Comparison of ENCODE assay signal across 23 mouse cellular contexts in the genomic region with DNA sequence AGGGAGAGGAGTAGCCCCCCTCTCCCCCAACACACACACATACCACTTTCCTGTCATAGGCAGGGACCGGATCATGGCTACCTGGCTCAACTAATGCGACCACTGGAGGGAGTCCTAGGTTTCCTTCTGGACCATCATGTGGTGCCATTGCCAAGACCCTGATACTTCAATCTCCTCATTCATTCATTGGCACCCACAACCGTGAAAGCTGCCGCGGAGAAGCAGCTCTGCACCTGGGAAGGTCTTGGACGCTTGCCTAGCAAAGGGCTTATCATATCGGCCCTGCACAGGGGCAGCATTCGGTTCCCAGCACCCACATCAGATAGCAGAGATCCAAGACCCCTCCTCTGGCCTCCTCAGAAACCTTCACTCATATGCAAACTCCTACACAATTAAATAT. TPM values are rescaled to one million over a fixed set of nuclear protein-coding genes. Genes with fewer than 3 reads are reported as not detected.
DNase-seq lines count a peak whose midpoint lies in the region; ATAC-seq and TF ChIP-seq lines count a peak whose summit lies in the region.
"Had no signal": no experiment of that assay in that cellular context is flagged by ENCODE, and none has a peak within 500 bp of the region (broad histone marks: within the 10 kb centered on the region; RNA-seq: fewer than 3 reads in every experiment).

No protein-coding gene starts in this region.

- H3K36me3 ChIP-seq in kidney, postnatal 0 days (ENCODE audit: insufficient read depth, low read length) = no peaks in the 10 kb centered on the region
- H3K36me3 ChIP-seq in ES-E14 (ENCODE audit: control insufficient read depth, insufficient read depth, low read length, poor library complexity, severe bottlenecking) = no peaks in the 10 kb centered on the region
- H3K36me3 ChIP-seq in heart, embryonic 12.5 days = peaks cover 6% of the 10 kb centered on the region
- H3K36me3 ChIP-seq: embryonic facial prominence, embryonic 13.5 days; hindbrain, embryonic 12.5 days; intestine, embryonic 15.5 days had no signal

- no peak overlapping the region for H3K4me3 ChIP-seq in kidney, postnatal 0 days (replicated peaks; ENCODE audit: low read depth, low read length)
- no peak overlapping the region for H3K4me3 ChIP-seq in ES-E14 (ENCODE audit: insufficient read depth in 1 of 2, low read depth in 1 of 2, low read length in 2 of 2, poor library complexity in 1 of 2, severe bottlenecking in 1 of 2)
- H3K4me3 ChIP-seq in heart, embryonic 12.5 days = no peak overlapping the region
- H3K4me3 ChIP-seq: embryonic facial prominence, embryonic 13.5 days; heart, adult 2 months; hindbrain, embryonic 12.5 days; intestine, embryonic 15.5 days; limb, embryonic 15.5 days; neural tube, embryonic 15.5 days had no signal

- ATAC-seq in kidney, postnatal 0 days (replicated peaks; ENCODE audit: low FRiP score, low read depth) = no peak
- ATAC-seq in heart, embryonic 12.5 days (ENCODE audit: insufficient number of reproducible peaks, low FRiP score) = no peak
- ATAC-seq: intestine, embryonic 15.5 days had no signal

- DNase-seq in cerebellum, adult 11 months = peak; percentile 35
- no peak for DNase-seq in cerebellum, postnatal 36 days
- no peak for DNase-seq in kidney, postnatal 0 days (ENCODE audit: low spot score)
- no peak for DNase-seq in kidney, adult 11 months
- no peak for DNase-seq in ES-E14 (ENCODE audit: low read depth, low spot score)
- peak; percentile 34 to 57 for DNase-seq in cerebellum, postnatal 25 days
- DNase-seq in kidney, adult 9 months = no peak
- DNase-seq: adrenal gland, adult 2 months; gastrocnemius, postnatal 10 days; heart, adult 2 months; kidney, postnatal 14 days; layer of hippocampus, adult 9-11 months; lung, postnatal 36 days; right cerebral cortex, postnatal 25 days; thymus, postnatal 14 days had no signal

- TF ChIP-seq CTCF in kidney, postnatal 0 days (IDR thresholded peaks at IDR 0.05; ENCODE audit: low read depth) = peak; percentile 30; the same call in 1 of the 2 replicates

- no peaks in the 10 kb centered on the region for H3K9me3 ChIP-seq in kidney, postnatal 0 days (replicated peaks; ENCODE audit: low read length)
- H3K9me3 ChIP-seq in ES-E14 (ENCODE audit: control insufficient read depth, insufficient read depth, low read depth, low read length) = no peaks in the 10 kb centered on the region
- no peaks in the 10 kb centered on the region for H3K9me3 ChIP-seq in heart, embryonic 12.5 days (replicated peaks)
- H3K9me3 ChIP-seq: embryonic facial prominence, embryonic 13.5 days; hindbrain, embryonic 12.5 days; intestine, embryonic 15.5 days; limb, embryonic 15.5 days; neural tube, embryonic 15.5 days had no signal

- H3K9ac ChIP-seq in kidney, postnatal 0 days (ENCODE audit: low read depth, low read length) = no peak overlapping the region
- no peak overlapping the region for H3K9ac ChIP-seq in ES-E14 (ENCODE audit: insufficient read depth, low read depth, low read length, poor library complexity, severe bottlenecking)
- no peak overlapping the region for H3K9ac ChIP-seq in heart, embryonic 12.5 days
- H3K9ac ChIP-seq: embryonic facial prominence, embryonic 13.5 days; hindbrain, embryonic 12.5 days; intestine, embryonic 15.5 days; limb, embryonic 15.5 days; neural tube, embryonic 15.5 days had no signal

- H3K27me3 ChIP-seq in kidney, postnatal 0 days (ENCODE audit: insufficient read depth, low read length) = peaks cover 4% of the 10 kb centered on the region; the same call in 1 of the 2 replicates
- H3K27me3 ChIP-seq in heart, embryonic 12.5 days (replicated peaks) = peaks cover 14% of the 10 kb centered on the region

- no peak overlapping the region for H3K4me2 ChIP-seq in kidney, postnatal 0 days (ENCODE audit: low read length)
- H3K4me2 ChIP-seq in heart, embryonic 12.5 days = no peak overlapping the region
- H3K4me2 ChIP-seq: embryonic facial prominence, embryonic 13.5 days; hindbrain, embryonic 12.5 days; intestine, embryonic 15.5 days; limb, embryonic 15.5 days; midbrain, embryonic 11.5 days; neural tube, embryonic 15.5 days had no signal

- 58% methylated on average over 8 of the region's 8 CpGs for WGBS in kidney, postnatal 0 days
- WGBS in heart, embryonic 12.5 days = 45% methylated on average over 8 of the region's 8 CpGs

- no peak overlapping the region for H3K27ac ChIP-seq in kidney, postnatal 0 days
- no peak overlapping the region for H3K27ac ChIP-seq in ES-E14 (ENCODE audit: insufficient read depth, low read depth, low read length, poor library complexity, severe bottlenecking)
- no peak overlapping the region for H3K27ac ChIP-seq in heart, embryonic 12.5 days (ENCODE audit: poor library complexity, severe bottlenecking)
- H3K27ac ChIP-seq: embryonic facial prominence, embryonic 13.5 days; heart, adult 2 months; hindbrain, embryonic 12.5 days; intestine, embryonic 15.5 days; limb, embryonic 15.5 days; neural tube, embryonic 15.5 days had no signal

- in situ Hi-C loops in ES-E14 (cut with MboI; ENCODE audit: low sequenced_read_pairs in 2 of 2, unreplicated experiment in 2 of 2) = no loop called here

- H3K4me1 ChIP-seq in kidney, postnatal 0 days (replicated peaks; ENCODE audit: insufficient read depth, low read length) = peaks cover 4% of the 10 kb centered on the region; the same call in 1 of the 2 replicates
- H3K4me1 ChIP-seq in ES-E14 (ENCODE audit: control insufficient read depth in 2 of 2, insufficient read depth in 2 of 2, low read length in 2 of 2, poor library complexity in 1 of 2) = peaks cover 6 to 33% of the 10 kb centered on the region in 2 experiments; a peak in 3 of 4 replicates
- H3K4me1 ChIP-seq in heart, embryonic 12.5 days (replicated peaks) = 0 out of 2 replicates have a peak, but pooled peaks cover 6% of the 10 kb centered on the region

TF ChIP-seq in ES-E14, 5 proteins besides CTCF, POLR2A, EP300 and RAD21:
- TF ChIP-seq HCFC1 (IDR thresholded peaks at IDR 0.05; ENCODE audit: borderline replicate concordance, insufficient read depth, low read length) (no peak), CHD2 (IDR thresholded peaks at IDR 0.05; ENCODE audit: low read depth, low read length) (no peak), ZNF384 (IDR thresholded peaks at IDR 0.05; ENCODE audit: low read depth, low read length) (no peak), MAFK (IDR thresholded peaks at IDR 0.05; ENCODE audit: insufficient read depth, low read depth, low read length) (no peak), ZC3H11A (IDR thresholded peaks at IDR 0.05; ENCODE audit: borderline replicate concordance, low read depth, low read length) (0 out of 2 replicates have a peak, but pooled peaks have one; percentile 6)
TF ChIP-seq in ES-E14: peak in this region for 1.

RNA-seq across cellular contexts. Expression of a gene that starts 6.2 kb away (rescaled TPM):
- polyA plus RNA-seq in kidney, postnatal 0 days (2015; fragmentation: Nextera tagmentation; extraction: Ambion mirVana) = 0.08 and 0.28 TPM in 2 replicates
- total RNA-seq in ES-E14 (2012; rRNA removed) = 0.36 and 0.63 TPM in 2 replicates
- polyA plus RNA-seq in heart, embryonic 12.5 days (2016; fragmentation: Nextera tagmentation; extraction: Ambion mirVana) = 0.90 and 1.00 TPM in 2 replicates
- total RNA-seq: gastrocnemius, postnatal 10 days; heart, adult 2 months; left cerebral cortex, postnatal 10 days had no signal
- polyA plus RNA-seq: heart, adult 2 months; midbrain, embryonic 11.5 days had no signal

Comparison
In these comparisons a context has a peak if more than half of its experiments do, and no peak if none do; other contexts are left out.
1. DNase-seq: peak in cerebellum, adult 11 months (single experiment) and cerebellum, postnatal 25 days (2 of 2); none in cerebellum, postnatal 36 days (0 of 2), kidney, postnatal 0 days (single experiment), kidney, adult 11 months (single experiment), ES-E14 (single experiment) and kidney, adult 9 months (single experiment).